Mouse (Mus musculus) testis, adult 2 months (tissue): ENCODE measurements at regions not wholly inside any gene's neighbourhood (a gene's known extent, or its start where the extent isn't known, plus 50 kb on each side); places are given as distances from the start of the nearest gene placed in this dataset.

Source experiments
- CTCF ChIP-seq: fragments of 200-500 bp; IDR thresholded peaks from 2 replicates; pipeline ENCODE4 v1.5.1; 2012; ENCODE audit warnings: low read depth, mild to moderate bottlenecking, inconsistent platforms, low read length, moderate library complexity; ENCODE audit not compliant: control insufficient read depth, insufficient read depth, insufficient replicate concordance
- POLR2A ChIP-seq: fragments of 200-500 bp; IDR thresholded peaks from 2 replicates; pipeline ENCODE4 v1.6.1; 2012; ENCODE audit warnings: low read depth, mild to moderate bottlenecking, inconsistent platforms, low read length, moderate library complexity; ENCODE audit not compliant: control insufficient read depth

GRCm38 (mm10) chr1:69768714-69769113 lies 58.1 kb upstream of the Spag16 start:
- TF ChIP-seq CTCF, result no peak
- TF ChIP-seq POLR2A, result no peak
